Mouse (Mus musculus): ENCODE measurements at regions not wholly inside any gene's neighbourhood (a gene's known extent, or its start where the extent isn't known, plus 50 kb on each side); places are given as distances from the start of the nearest gene placed in this dataset.

GRCm38 (mm10) chr1:137023706-137024105 is 63.5 kb upstream of the Nr5a2 start:
- in situ Hi-C loops (cut with MboI, MseI) = no loop called here

- in situ Hi-C loops (cut with MboI, MseI) = no loop called here
Measured at GRCm38 (mm10) chr1:137020528-137020927, 60.3 kb upstream of the Nr5a2 start.

GRCm38 (mm10) chr1:137017642-137018041 is 57.4 kb upstream of the Nr5a2 start:
- in situ Hi-C loops (cut with MboI, MseI) = no loop called here

- in situ Hi-C loops (cut with MboI, MseI) = no loop called here
Measured at GRCm38 (mm10) chr1:137010240-137010926, 50.1 kb upstream of the Nr5a2 start.
